Mouse (Mus musculus): ENCODE data around the gene Mapk14. TPM values are rescaled to one million over a fixed set of nuclear protein-coding genes. Genes with fewer than 3 reads are reported as not detected.

The Mapk14 gene
- polyA plus RNA-seq, 1 experiment from 2014 or later, result 52.5 TPM

DNA sequence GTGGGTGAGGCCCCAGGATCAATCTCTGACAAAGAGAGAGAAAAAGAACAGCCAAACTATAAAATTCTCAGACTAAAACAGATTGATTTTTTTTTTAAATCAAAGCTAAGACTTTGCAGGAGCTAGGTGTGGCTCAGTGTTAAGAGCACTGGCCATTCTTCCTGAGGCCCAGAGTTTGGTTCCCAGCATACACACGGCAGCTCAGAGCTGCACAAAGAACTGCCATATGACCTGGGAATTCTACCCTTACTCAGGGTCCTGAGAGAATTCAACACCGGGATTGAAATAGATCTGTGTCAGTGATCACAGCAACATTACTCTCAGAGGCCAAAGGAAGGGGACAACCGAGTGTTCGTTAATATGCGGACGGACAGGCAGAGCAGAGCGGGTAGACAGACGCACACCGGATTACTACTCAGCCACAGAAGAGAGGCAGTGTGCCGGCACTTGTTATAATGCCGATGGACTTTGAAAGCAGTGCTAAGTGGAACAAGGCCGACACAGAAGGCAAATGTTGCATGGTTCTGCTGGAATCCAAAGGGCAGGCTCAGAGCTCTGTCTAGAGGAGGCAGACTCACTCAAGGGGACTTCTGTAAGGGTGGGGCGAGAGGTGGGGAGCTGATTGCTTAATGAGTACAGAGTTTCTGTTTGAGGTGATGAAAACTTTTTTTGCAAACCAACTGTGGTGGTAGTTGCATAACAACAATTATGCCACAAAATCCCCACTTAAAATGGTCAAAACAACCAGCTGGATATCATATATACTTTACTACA is 8.6 kb upstream of the Mapk14 start:
- Histone ChIP-seq H3K4me3 (ENCODE audit: low read depth, low read length) (no peak overlapping the region), H3K36me3 (ENCODE audit: control insufficient read depth, insufficient read depth, low read length) (no peaks in the 10 kb centered on the region), H3K4me1 (ENCODE audit: control insufficient read depth, insufficient read depth, low read length) (no peaks in the 10 kb centered on the region), H3K27me3 (ENCODE audit: control insufficient read depth, insufficient read depth, low read length) (no peaks in the 10 kb centered on the region), H3K9me3 (ENCODE audit: control insufficient read depth, low read length) (no peaks in the 10 kb centered on the region), H3K4me2 (ENCODE audit: low read depth) (no peak overlapping the region), H3K27ac (ENCODE audit: low read depth, low read length) (no peak overlapping the region), H3K9ac (ENCODE audit: low read length) (no peak overlapping the region)
- no peak for DNase-seq (ENCODE audit: low spot score)
- ATAC-seq (ENCODE audit: insufficient read depth, low FRiP score, low TSS enrichment), result no peak
- 88% methylated on average over 13 of the region's 13 CpGs for WGBS

DNA sequence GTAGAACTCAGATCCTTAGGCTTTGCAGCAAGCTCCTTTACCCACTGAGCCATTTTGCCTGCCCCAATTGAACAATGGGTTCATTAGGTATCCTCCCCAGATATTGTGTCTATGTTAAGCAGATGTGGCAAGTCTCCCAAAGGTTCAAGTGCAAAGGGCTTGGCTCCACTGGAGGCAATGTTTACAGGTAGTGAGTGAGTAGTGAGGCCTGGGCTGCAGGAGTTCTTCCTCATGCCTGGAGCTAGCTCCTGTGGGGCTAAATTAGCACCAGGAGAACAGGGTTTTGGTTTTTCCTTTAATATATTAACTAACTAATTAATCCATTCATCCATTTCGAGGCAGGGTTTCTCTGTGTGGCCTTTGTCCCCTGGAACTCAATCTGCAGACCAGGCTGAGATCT is 7.5 kb upstream of the Mapk14 start:
- H3K4me1 ChIP-seq (ENCODE audit: control insufficient read depth, insufficient read depth, low read length), result no peaks in the 10 kb centered on the region
- H3K36me3 ChIP-seq (ENCODE audit: control insufficient read depth, insufficient read depth, low read length), result no peaks in the 10 kb centered on the region
- no peak overlapping the region for H3K9ac ChIP-seq (ENCODE audit: low read length)
- H3K4me3 ChIP-seq (ENCODE audit: low read depth, low read length), result no peak overlapping the region
- H3K27ac ChIP-seq (ENCODE audit: low read depth, low read length), result no peak overlapping the region
- DNase-seq (ENCODE audit: low spot score), result no peak
- no peaks in the 10 kb centered on the region for H3K9me3 ChIP-seq (ENCODE audit: control insufficient read depth, low read length)
- no peak overlapping the region for H3K4me2 ChIP-seq (ENCODE audit: low read depth)
- H3K27me3 ChIP-seq (ENCODE audit: control insufficient read depth, insufficient read depth, low read length), result no peaks in the 10 kb centered on the region
- WGBS, result 75% methylated on average over 1 of the region's 1 CpGs
- no peak for ATAC-seq (ENCODE audit: insufficient read depth, low FRiP score, low TSS enrichment)

DNA sequence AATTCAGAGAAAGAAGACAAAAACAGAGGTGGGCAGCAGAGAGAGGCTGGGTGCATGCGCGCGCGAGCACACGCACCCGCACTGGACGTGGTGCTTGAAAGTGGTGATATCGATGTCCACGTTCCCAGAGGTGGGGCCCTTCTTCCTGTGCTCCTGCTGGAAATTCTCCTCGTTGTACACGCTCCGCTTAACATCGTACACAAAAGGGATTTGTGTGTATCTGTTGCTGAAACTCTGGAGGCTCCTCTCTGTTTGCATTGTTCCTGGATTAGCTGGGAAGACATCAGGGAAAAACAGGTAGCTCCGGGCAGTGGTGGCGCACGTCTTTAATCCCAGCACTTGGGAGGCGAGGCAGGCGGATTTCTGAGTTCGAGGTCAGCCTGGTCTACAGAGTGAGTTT is 6.5 kb upstream of the Mapk14 start:
- H3K36me3 ChIP-seq (ENCODE audit: control insufficient read depth, insufficient read depth, low read length), result no peaks in the 10 kb centered on the region
- no peak overlapping the region for H3K27ac ChIP-seq (ENCODE audit: low read depth, low read length)
- no peak overlapping the region for H3K9ac ChIP-seq (ENCODE audit: low read length)
- H3K4me3 ChIP-seq (ENCODE audit: low read depth, low read length), result no peak overlapping the region
- ATAC-seq (ENCODE audit: insufficient read depth, low FRiP score, low TSS enrichment), result no peak
- H3K4me1 ChIP-seq (ENCODE audit: control insufficient read depth, insufficient read depth, low read length), result 0 out of 2 replicates have a peak, but pooled peaks cover 3% of the 10 kb centered on the region
- 79% methylated on average over 19 of the region's 19 CpGs for WGBS
- peaks cover 4% of the 10 kb centered on the region; the same call in 1 of the 2 replicates for H3K27me3 ChIP-seq (ENCODE audit: control insufficient read depth, insufficient read depth, low read length)
- no peak for DNase-seq (ENCODE audit: low spot score)
- no peaks in the 10 kb centered on the region for H3K9me3 ChIP-seq (ENCODE audit: control insufficient read depth, low read length)
- no peak overlapping the region for H3K4me2 ChIP-seq (ENCODE audit: low read depth)

DNA sequence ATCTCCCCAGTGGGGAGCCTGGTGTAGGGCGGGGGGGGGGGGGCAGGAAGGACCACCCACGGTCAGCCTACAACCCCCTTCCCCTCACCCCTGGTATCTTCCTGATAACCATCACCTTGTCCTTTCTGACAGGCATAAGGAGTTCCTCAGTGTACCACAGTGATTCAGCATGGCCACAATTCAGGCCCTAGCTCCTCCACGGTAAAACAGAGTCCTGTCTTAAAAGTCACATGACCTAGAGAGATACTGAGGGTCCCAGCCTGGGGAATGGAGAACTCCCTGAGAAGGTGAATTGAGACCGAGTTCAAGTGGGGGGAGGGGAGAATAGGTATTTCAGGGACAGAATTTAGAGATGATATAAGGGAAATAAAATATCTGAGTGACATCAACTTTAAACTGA is 3.8 kb upstream of the Mapk14 start:
- Histone ChIP-seq H3K27ac (ENCODE audit: low read depth, low read length) (no peak overlapping the region), H3K27me3 (ENCODE audit: control insufficient read depth, insufficient read depth, low read length) (peaks cover 4% of the 10 kb centered on the region; the same call in 1 of the 2 replicates), H3K4me2 (ENCODE audit: low read depth) (no peak overlapping the region), H3K9ac (ENCODE audit: low read length) (no peak overlapping the region), H3K4me1 (ENCODE audit: control insufficient read depth, insufficient read depth, low read length) (peaks cover 6% of the 10 kb centered on the region; the same call in 1 of the 2 replicates), H3K36me3 (ENCODE audit: control insufficient read depth, insufficient read depth, low read length) (no peaks in the 10 kb centered on the region), H3K9me3 (ENCODE audit: control insufficient read depth, low read length) (no peaks in the 10 kb centered on the region), H3K4me3 (ENCODE audit: low read depth, low read length) (no peak overlapping the region)
- 48% methylated on average over 4 of the region's 4 CpGs for WGBS
- DNase-seq (ENCODE audit: low spot score) (no peak), ATAC-seq (ENCODE audit: insufficient read depth, low FRiP score, low TSS enrichment) (no peak)

DNA sequence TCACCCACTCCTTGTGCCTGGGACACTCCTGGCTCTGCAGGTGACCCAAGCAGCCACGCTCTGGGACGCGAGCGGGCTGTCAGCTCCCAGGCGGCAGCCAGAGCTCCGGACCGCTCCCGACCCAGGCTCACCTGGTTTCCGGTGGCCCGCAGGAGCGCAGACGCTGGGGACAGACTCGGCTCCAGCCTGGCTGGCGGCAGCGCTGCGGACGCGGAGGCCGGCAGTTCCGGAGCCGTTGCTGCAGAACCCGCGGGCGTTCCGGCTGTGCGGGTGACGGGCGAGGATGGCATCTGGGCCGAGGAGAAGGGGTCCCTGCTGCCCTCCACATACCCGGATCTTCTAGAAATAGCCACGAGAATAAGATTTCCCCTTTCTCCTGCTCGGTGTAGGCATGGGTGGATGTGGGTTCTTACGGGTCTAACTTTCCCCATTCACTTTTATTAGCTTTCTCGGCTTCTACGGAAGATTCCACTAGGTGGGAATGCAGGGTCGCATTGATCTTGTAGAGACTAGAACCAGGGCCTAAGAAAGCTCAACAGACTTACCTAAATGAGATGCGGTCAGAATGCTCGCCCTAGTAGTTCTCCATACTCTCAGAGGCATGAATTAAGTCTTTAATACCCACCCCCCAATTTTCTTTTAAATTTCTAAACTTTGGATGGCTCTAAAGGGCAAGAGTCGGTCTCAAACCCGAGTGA is 1.4 kb upstream of the Mapk14 start, which contains the start of gene Slc26a8:
Gene Slc26a8 (minus strand): TSS at position 648 of the 698 bp plus-strand sequence.
- H3K4me2 ChIP-seq (ENCODE audit: low read depth), result peak within 1 kb of the TSS; percentile 69
- H3K27me3 ChIP-seq (ENCODE audit: control insufficient read depth, insufficient read depth, low read length), result peaks cover 4% of the 10 kb centered on the region; the same call in 1 of the 2 replicates
- H3K4me1 ChIP-seq (ENCODE audit: control insufficient read depth, insufficient read depth, low read length), result peaks cover 17% of the 10 kb centered on the region
- DNase-seq (ENCODE audit: low spot score) (peak; percentile 31), ATAC-seq (ENCODE audit: insufficient read depth, low FRiP score, low TSS enrichment) (no peak)
- H3K27ac ChIP-seq (ENCODE audit: low read depth, low read length), result 0 out of 2 replicates have a peak within 1 kb of the TSS, but pooled peaks have one; percentile 14
- H3K4me3 ChIP-seq (ENCODE audit: low read depth, low read length), result peak within 1 kb of the TSS; percentile 97
- no peaks in the 10 kb centered on the region for H3K36me3 ChIP-seq (ENCODE audit: control insufficient read depth, insufficient read depth, low read length)
- H3K9ac ChIP-seq (ENCODE audit: low read length), result peak within 1 kb of the TSS; percentile 68
- no peaks in the 10 kb centered on the region for H3K9me3 ChIP-seq (ENCODE audit: control insufficient read depth, low read length)
- WGBS, result 10% methylated on average over 40 of the region's 40 CpGs

DNA sequence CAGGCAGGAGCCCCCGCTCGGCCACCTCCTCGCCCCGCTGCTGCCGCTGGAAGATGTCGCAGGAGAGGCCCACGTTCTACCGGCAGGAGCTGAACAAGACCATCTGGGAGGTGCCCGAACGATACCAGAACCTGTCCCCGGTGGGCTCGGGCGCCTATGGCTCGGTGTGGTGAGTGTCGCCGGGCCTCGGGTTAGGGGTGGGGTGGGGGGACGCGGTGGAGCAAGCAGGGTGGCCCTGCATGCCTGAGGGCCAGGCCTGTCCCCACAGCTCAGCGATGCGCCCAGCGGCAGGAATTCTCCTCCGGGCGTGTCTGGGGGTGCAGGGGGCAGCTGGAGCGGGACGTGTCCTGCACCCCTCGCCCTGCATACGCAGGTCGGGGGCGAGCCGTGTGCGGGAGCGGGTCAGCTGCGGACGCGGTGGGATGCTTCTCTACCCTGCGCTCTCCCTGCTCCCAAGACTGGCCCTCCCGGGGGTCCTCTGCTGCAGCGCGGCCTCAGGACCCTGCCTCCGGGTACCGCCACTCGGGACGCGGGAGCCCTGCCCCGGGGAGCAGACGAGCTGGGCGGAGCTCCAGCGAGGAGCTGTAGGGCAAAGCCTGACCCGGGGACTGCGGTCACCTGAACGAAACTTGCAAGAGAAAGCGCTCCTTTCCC is 685 bp downstream of the Mapk14 start:
- H3K9ac ChIP-seq (ENCODE audit: low read length), result peak overlapping the region; percentile 92
- ATAC-seq (ENCODE audit: insufficient read depth, low FRiP score, low TSS enrichment) (peak; percentile 66), DNase-seq (ENCODE audit: low spot score) (peak; percentile 69)
- H3K27me3 ChIP-seq (ENCODE audit: control insufficient read depth, insufficient read depth, low read length), result peaks cover 4% of the 10 kb centered on the region; the same call in 1 of the 2 replicates
- H3K27ac ChIP-seq (ENCODE audit: low read depth, low read length), result peak overlapping the region; percentile 94
- under 1% methylated on average over 51 of the region's 53 CpGs for WGBS
- H3K4me3 ChIP-seq (ENCODE audit: low read depth, low read length), result peak overlapping the region; percentile 97
- peak overlapping the region; percentile 49 for H3K4me2 ChIP-seq (ENCODE audit: low read depth)
- no peaks in the 10 kb centered on the region for H3K36me3 ChIP-seq (ENCODE audit: control insufficient read depth, insufficient read depth, low read length)
- no peaks in the 10 kb centered on the region for H3K9me3 ChIP-seq (ENCODE audit: control insufficient read depth, low read length)
- H3K4me1 ChIP-seq (ENCODE audit: control insufficient read depth, insufficient read depth, low read length), result peaks cover 24% of the 10 kb centered on the region

DNA sequence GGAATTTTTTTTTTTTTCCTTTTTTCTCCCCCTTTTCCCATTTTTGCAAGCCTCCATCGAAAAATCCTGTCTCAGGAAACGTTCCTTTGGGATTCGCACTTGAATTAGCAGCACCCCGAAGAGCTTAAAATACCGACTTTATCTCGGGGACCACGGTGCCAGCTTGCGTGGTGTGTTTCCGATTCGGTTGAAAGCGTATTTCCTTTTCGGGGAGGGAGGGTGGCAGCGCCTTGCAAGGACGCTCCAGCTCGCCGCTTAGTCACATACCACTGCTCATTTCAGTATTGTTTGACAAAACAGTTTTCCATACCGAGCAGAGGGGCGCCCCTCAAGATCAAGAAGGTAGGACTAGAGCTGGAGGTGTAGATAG is 1.2 kb downstream of the Mapk14 start:
- Histone ChIP-seq H3K27ac (ENCODE audit: low read depth, low read length) (0 out of 2 replicates have a peak overlapping the region, but pooled peaks have one; percentile 94), H3K4me1 (ENCODE audit: control insufficient read depth, insufficient read depth, low read length) (peaks cover 24% of the 10 kb centered on the region), H3K4me3 (ENCODE audit: low read depth, low read length) (peak overlapping the region; percentile 97), H3K36me3 (ENCODE audit: control insufficient read depth, insufficient read depth, low read length) (no peaks in the 10 kb centered on the region), H3K27me3 (ENCODE audit: control insufficient read depth, insufficient read depth, low read length) (peaks cover 4% of the 10 kb centered on the region; the same call in 1 of the 2 replicates), H3K9ac (ENCODE audit: low read length) (peak overlapping the region; percentile 92), H3K4me2 (ENCODE audit: low read depth) (peak overlapping the region; percentile 49), H3K9me3 (ENCODE audit: control insufficient read depth, low read length) (no peaks in the 10 kb centered on the region)
- under 1% methylated on average over 18 of the region's 18 CpGs for WGBS
- ATAC-seq (ENCODE audit: insufficient read depth, low FRiP score, low TSS enrichment), result no peak
- DNase-seq (ENCODE audit: low spot score), result peak; percentile 44

DNA sequence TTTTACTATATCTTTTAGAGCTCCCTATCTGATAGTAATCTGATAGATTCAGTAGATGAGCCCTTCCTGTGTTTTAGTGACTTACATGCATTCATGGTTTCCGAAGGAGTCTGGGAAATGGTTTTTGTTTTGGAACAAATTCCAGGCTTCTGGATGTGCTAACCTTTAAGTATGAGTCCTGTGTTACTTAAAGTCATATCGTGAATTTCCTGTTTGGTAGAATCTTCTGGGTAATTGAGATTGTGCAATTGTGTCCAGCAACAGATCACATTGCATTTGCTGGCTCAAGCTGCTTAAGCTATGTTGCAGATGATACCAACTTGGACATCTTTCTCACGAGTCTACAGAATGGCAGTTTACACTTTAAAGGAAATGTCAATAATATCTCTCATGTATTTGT is 2.0 kb downstream of the Mapk14 start:
- Histone ChIP-seq H3K9me3 (ENCODE audit: control insufficient read depth, low read length) (no peaks in the 10 kb centered on the region), H3K4me1 (ENCODE audit: control insufficient read depth, insufficient read depth, low read length) (peaks cover 29% of the 10 kb centered on the region), H3K27ac (ENCODE audit: low read depth, low read length) (no peak overlapping the region), H3K4me2 (ENCODE audit: low read depth) (peak overlapping the region; percentile 49), H3K27me3 (ENCODE audit: control insufficient read depth, insufficient read depth, low read length) (peaks cover 4% of the 10 kb centered on the region; the same call in 1 of the 2 replicates), H3K4me3 (ENCODE audit: low read depth, low read length) (peak overlapping the region; percentile 97), H3K9ac (ENCODE audit: low read length) (no peak overlapping the region; the same call in 1 of the 2 replicates), H3K36me3 (ENCODE audit: control insufficient read depth, insufficient read depth, low read length) (no peaks in the 10 kb centered on the region)
- WGBS, result 59% methylated on average over 3 of the region's 3 CpGs
- ATAC-seq (ENCODE audit: insufficient read depth, low FRiP score, low TSS enrichment) (no peak), DNase-seq (ENCODE audit: low spot score) (no peak)
